14 mouse cellular contexts compared by ENCODE assay signal in genomic region chr16:48360887-48361286, GRCm38 (mm10). TPM values are rescaled to one million over a fixed set of nuclear protein-coding genes. Genes with fewer than 3 reads are reported as not detected.
DNase-seq lines count a peak whose midpoint lies in the region; ATAC-seq and TF ChIP-seq lines count a peak whose summit lies in the region.
"Had no signal": no experiment of that assay in that cellular context is flagged by ENCODE, and none has a peak within 500 bp of the region (broad histone marks: within the 10 kb centered on the region; RNA-seq: fewer than 3 reads in every experiment).

No protein-coding gene starts in this region.

- ATAC-seq in forebrain, embryonic 14.5 days = no peak
- ATAC-seq in midbrain, embryonic 13.5 days = no peak
- ATAC-seq: inflammation-experienced regulatory T-cells, adult 6 months had no signal

- no peak for TF ChIP-seq CTCF in thymus, adult 2 months (IDR thresholded peaks at IDR 0.05; ENCODE audit: borderline replicate concordance, control insufficient read depth, extremely low read depth, insufficient read depth, low read length, poor library complexity)

- no peak overlapping the region for H3K4me3 ChIP-seq in forebrain, embryonic 14.5 days (ENCODE audit: low read depth, low read length)
- no peak overlapping the region for H3K4me3 ChIP-seq in forebrain, embryonic 10.5 days
- H3K4me3 ChIP-seq in thymus, adult 2 months (ENCODE audit: control insufficient read depth, insufficient read depth, low read length) = no peak overlapping the region
- no peak overlapping the region for H3K4me3 ChIP-seq in midbrain, embryonic 13.5 days (replicated peaks)
- H3K4me3 ChIP-seq: embryonic facial prominence, embryonic 13.5 days had no signal

- H3K36me3 ChIP-seq in forebrain, embryonic 14.5 days (ENCODE audit: control insufficient read depth, insufficient read depth, low read length) = no peaks in the 10 kb centered on the region
- H3K36me3 ChIP-seq in forebrain, embryonic 10.5 days (replicated peaks) = no peaks in the 10 kb centered on the region
- no peaks in the 10 kb centered on the region for H3K36me3 ChIP-seq in thymus, adult 2 months (ENCODE audit: control insufficient read depth, insufficient read depth, low read length)
- no peaks in the 10 kb centered on the region for H3K36me3 ChIP-seq in midbrain, embryonic 13.5 days
- H3K36me3 ChIP-seq: embryonic facial prominence, embryonic 13.5 days had no signal

- H3K27me3 ChIP-seq in forebrain, embryonic 14.5 days (replicated peaks; ENCODE audit: control insufficient read depth, insufficient read depth, low read length) = no peaks in the 10 kb centered on the region
- no peaks in the 10 kb centered on the region for H3K27me3 ChIP-seq in forebrain, embryonic 10.5 days (ENCODE audit: poor library complexity, severe bottlenecking)
- no peaks in the 10 kb centered on the region for H3K27me3 ChIP-seq in thymus, adult 2 months (ENCODE audit: control insufficient read depth, insufficient read depth, low read length)
- no peaks in the 10 kb centered on the region for H3K27me3 ChIP-seq in midbrain, embryonic 13.5 days
- H3K27me3 ChIP-seq: embryonic facial prominence, embryonic 13.5 days had no signal

- no peak overlapping the region for H3K27ac ChIP-seq in forebrain, embryonic 14.5 days (ENCODE audit: low read depth, low read length)
- no peak overlapping the region for H3K27ac ChIP-seq in forebrain, embryonic 10.5 days
- no peak overlapping the region for H3K27ac ChIP-seq in thymus, adult 2 months (ENCODE audit: control insufficient read depth, insufficient read depth, low read length)
- H3K27ac ChIP-seq in midbrain, embryonic 13.5 days = no peak overlapping the region
- H3K27ac ChIP-seq: embryonic facial prominence, embryonic 13.5 days had no signal

- H3K4me2 ChIP-seq in forebrain, embryonic 14.5 days (ENCODE audit: low read length) = no peak overlapping the region
- no peak overlapping the region for H3K4me2 ChIP-seq in midbrain, embryonic 13.5 days (replicated peaks)
- H3K4me2 ChIP-seq: embryonic facial prominence, embryonic 13.5 days had no signal

- H3K4me1 ChIP-seq in forebrain, embryonic 14.5 days (ENCODE audit: control insufficient read depth, insufficient read depth, low read length) = no peaks in the 10 kb centered on the region
- no peaks in the 10 kb centered on the region for H3K4me1 ChIP-seq in forebrain, embryonic 10.5 days
- H3K4me1 ChIP-seq in thymus, adult 2 months (replicated peaks; ENCODE audit: control insufficient read depth, insufficient read depth, low read length) = no peaks in the 10 kb centered on the region
- H3K4me1 ChIP-seq in midbrain, embryonic 13.5 days (replicated peaks) = no peaks in the 10 kb centered on the region
- H3K4me1 ChIP-seq: embryonic facial prominence, embryonic 13.5 days had no signal

- DNase-seq in forebrain, embryonic 14.5 days (ENCODE audit: low spot score) = peak; percentile 1
- DNase-seq in forebrain, embryonic 10.5 days (ENCODE audit: extremely low spot score, low spot score) = no peak
- DNase-seq in cerebellum, postnatal 10 days = peak; percentile 94 to 97
- peak; percentile 43 to 71 for DNase-seq in layer of hippocampus, adult 8-10 months (ENCODE audit: low spot score in 2 of 2)
- DNase-seq in right cerebral cortex, adult 18-20 months = peak; percentile 68
- DNase-seq in thymus, adult 2 months = no peak
- no peak for DNase-seq in gastrocnemius, postnatal 10 days
- DNase-seq: liver had no signal

- no peak for TF ChIP-seq POLR2A in thymus, adult 2 months (IDR thresholded peaks at IDR 0.05; ENCODE audit: control insufficient read depth, extremely low read depth, insufficient read depth, low read length, poor library complexity)

- H3K9me3 ChIP-seq in forebrain, embryonic 14.5 days (replicated peaks; ENCODE audit: control insufficient read depth, low read length) = no peaks in the 10 kb centered on the region
- 0 out of 2 replicates have a peak, but pooled peaks cover 3% of the 10 kb centered on the region for H3K9me3 ChIP-seq in forebrain, embryonic 10.5 days
- H3K9me3 ChIP-seq in midbrain, embryonic 13.5 days = peaks cover 3% of the 10 kb centered on the region; the same call in 1 of the 2 replicates
- H3K9me3 ChIP-seq: embryonic facial prominence, embryonic 13.5 days had no signal

- WGBS in forebrain, embryonic 14.5 days = 89% methylated on average over 12 of the region's 12 CpGs
- WGBS in forebrain, embryonic 10.5 days = 95% methylated on average over 12 of the region's 12 CpGs
- 95% methylated on average over 12 of the region's 12 CpGs for WGBS in thymus, adult 2 months
- WGBS in midbrain, embryonic 13.5 days = 90% methylated on average over 12 of the region's 12 CpGs

- H3K9ac ChIP-seq in forebrain, embryonic 14.5 days (ENCODE audit: low read length) = no peak overlapping the region
- no peak overlapping the region for H3K9ac ChIP-seq in midbrain, embryonic 13.5 days (replicated peaks)
- H3K9ac ChIP-seq: embryonic facial prominence, embryonic 13.5 days had no signal

RNA-seq across cellular contexts. Expression of gene Gm5485, which starts 51.3 kb away (rescaled TPM):
- not detected in 2 replicates for polyA plus RNA-seq in forebrain, embryonic 14.5 days (2014; fragmentation: Nextera tagmentation; extraction: Ambion mirVana)
- polyA plus RNA-seq in forebrain, embryonic 10.5 days (2016; fragmentation: Nextera tagmentation; extraction: Ambion mirVana) = not detected in 2 replicates
- not detected for total RNA-seq in layer of hippocampus, adult 8-10 months (2022)
- not detected in 2 replicates for polyA plus RNA-seq in thymus, adult 2 months (2012; rRNA removed)
- not detected in 2 replicates for polyA plus RNA-seq in midbrain, embryonic 13.5 days (2015; fragmentation: Nextera tagmentation; extraction: Ambion mirVana)
- not detected for total RNA-seq in gastrocnemius, postnatal 10 days (2021)
- total RNA-seq: adrenal gland, postnatal 4 days; heart, adult 18-20 months had no signal
- polyA plus RNA-seq: embryonic facial prominence, embryonic 13.5 days; stomach, embryonic 14.5 days had no signal

RNA-seq across cellular contexts. Expression of gene Dppa2, which starts 57.2 kb away (rescaled TPM):
- not detected in 2 replicates for polyA plus RNA-seq in forebrain, embryonic 14.5 days (2014; fragmentation: Nextera tagmentation; extraction: Ambion mirVana)
- not detected in 2 replicates for polyA plus RNA-seq in forebrain, embryonic 10.5 days (2016; fragmentation: Nextera tagmentation; extraction: Ambion mirVana)
- total RNA-seq in layer of hippocampus, adult 8-10 months (2022) = under 1 TPM in 2 of 4 experiments, not detected in 2; 0.17 to 0.23 TPM
- polyA plus RNA-seq in thymus, adult 2 months (2012; rRNA removed) = not detected in 2 replicates
- polyA plus RNA-seq in midbrain, embryonic 13.5 days (2015; fragmentation: Nextera tagmentation; extraction: Ambion mirVana) = not detected in 2 replicates
- not detected for total RNA-seq in gastrocnemius, postnatal 10 days (2021)
- total RNA-seq: adrenal gland, postnatal 4 days; heart, adult 18-20 months had no signal
- polyA plus RNA-seq: embryonic facial prominence, embryonic 13.5 days; inflammation-experienced regulatory T-cells, adult 6 months; stomach, embryonic 14.5 days had no signal

Comparison
In these comparisons a context has a peak if more than half of its experiments do, and no peak if none do; other contexts are left out.
1. DNase-seq: peak in forebrain, embryonic 14.5 days (single experiment), cerebellum, postnatal 10 days (2 of 2), layer of hippocampus, adult 8-10 months (2 of 2) and right cerebral cortex, adult 18-20 months (single experiment); none in forebrain, embryonic 10.5 days (single experiment), thymus, adult 2 months (single experiment) and gastrocnemius, postnatal 10 days (single experiment).